Mouse (Mus musculus): ENCODE measurements around the gene Nav3. TPM values are rescaled to one million over a fixed set of nuclear protein-coding genes. Genes with fewer than 3 reads are reported as not detected.

The Nav3 gene
- polyA plus RNA-seq, 1 experiment from 2014 or later: 1.9 TPM

DNA sequence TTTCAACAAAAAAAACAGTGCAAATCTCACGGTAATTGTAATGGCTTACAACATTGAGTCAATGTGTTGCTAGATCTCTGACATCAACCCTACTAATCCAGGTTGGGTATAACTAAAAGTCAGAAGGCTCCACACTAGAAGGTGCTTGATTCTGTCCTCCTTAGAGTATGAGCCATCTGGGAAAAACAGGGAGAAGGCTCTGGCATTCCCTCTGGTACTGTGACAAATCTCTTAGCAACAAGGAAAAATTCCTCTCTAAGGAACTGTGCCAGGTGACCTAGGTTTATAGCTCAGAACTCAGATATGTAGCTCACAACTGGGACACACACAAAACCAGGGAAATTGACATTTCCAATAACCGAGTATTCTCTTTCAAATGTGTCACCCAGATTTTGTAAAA lies 597.4 kb downstream of the Nav3 start:
- Histone ChIP-seq H3K9ac (ENCODE audit: low read length) (no peak overlapping the region), H3K4me3 (ENCODE audit: low read length) (no peak overlapping the region), H3K4me2 (ENCODE audit: low read depth, low read length) (no peak overlapping the region), H3K36me3 (ENCODE audit: control insufficient read depth, insufficient read depth) (no peaks in the 10 kb centered on the region), H3K27ac (ENCODE audit: low read length) (no peak overlapping the region), H3K9me3 (replicated peaks; ENCODE audit: control insufficient read depth, low read length) (no peaks in the 10 kb centered on the region), H3K4me1 (ENCODE audit: control insufficient read depth, insufficient read depth, low read length) (peaks cover under 1% of the 10 kb centered on the region; the same call in 1 of the 2 replicates), H3K27me3 (ENCODE audit: control insufficient read depth, insufficient read depth, low read length) (no peaks in the 10 kb centered on the region)
- WGBS: 76% methylated on average over 2 of the region's 2 CpGs
- no peak for ATAC-seq (replicated peaks; ENCODE audit: extremely low read depth, insufficient read depth, low FRiP score)

GRCm38 (mm10) chr10:109852392-109852791 lies 603.6 kb downstream of the Nav3 start:
- H3K27ac ChIP-seq (ENCODE audit: low read length): no peak overlapping the region
- no peak overlapping the region for H3K9ac ChIP-seq (ENCODE audit: low read length)
- no peaks in the 10 kb centered on the region for H3K4me1 ChIP-seq (ENCODE audit: control insufficient read depth, insufficient read depth, low read length)
- no peak overlapping the region for H3K4me2 ChIP-seq (ENCODE audit: low read depth, low read length)
- no peaks in the 10 kb centered on the region for H3K36me3 ChIP-seq (ENCODE audit: control insufficient read depth, insufficient read depth)
- no peaks in the 10 kb centered on the region for H3K27me3 ChIP-seq (ENCODE audit: control insufficient read depth, insufficient read depth, low read length)
- H3K9me3 ChIP-seq (replicated peaks; ENCODE audit: control insufficient read depth, low read length): no peaks in the 10 kb centered on the region
- H3K4me3 ChIP-seq (ENCODE audit: low read length): no peak overlapping the region
- ATAC-seq (replicated peaks; ENCODE audit: extremely low read depth, insufficient read depth, low FRiP score): no peak; the same call in 1 of the 2 replicates
- 27% methylated on average over 7 of the region's 7 CpGs for WGBS

GRCm38 (mm10) chr10:109847631-109848030 lies 608.4 kb downstream of the Nav3 start:
- Histone ChIP-seq H3K9ac (ENCODE audit: low read length) (no peak overlapping the region), H3K27ac (ENCODE audit: low read length) (no peak overlapping the region), H3K4me3 (ENCODE audit: low read length) (no peak overlapping the region), H3K36me3 (ENCODE audit: control insufficient read depth, insufficient read depth) (no peaks in the 10 kb centered on the region), H3K9me3 (replicated peaks; ENCODE audit: control insufficient read depth, low read length) (no peaks in the 10 kb centered on the region), H3K4me1 (ENCODE audit: control insufficient read depth, insufficient read depth, low read length) (no peaks in the 10 kb centered on the region), H3K27me3 (ENCODE audit: control insufficient read depth, insufficient read depth, low read length) (no peaks in the 10 kb centered on the region), H3K4me2 (ENCODE audit: low read depth, low read length) (no peak overlapping the region)
- WGBS: 73% methylated on average over 4 of the region's 4 CpGs
- ATAC-seq (replicated peaks; ENCODE audit: extremely low read depth, insufficient read depth, low FRiP score): no peak

DNA sequence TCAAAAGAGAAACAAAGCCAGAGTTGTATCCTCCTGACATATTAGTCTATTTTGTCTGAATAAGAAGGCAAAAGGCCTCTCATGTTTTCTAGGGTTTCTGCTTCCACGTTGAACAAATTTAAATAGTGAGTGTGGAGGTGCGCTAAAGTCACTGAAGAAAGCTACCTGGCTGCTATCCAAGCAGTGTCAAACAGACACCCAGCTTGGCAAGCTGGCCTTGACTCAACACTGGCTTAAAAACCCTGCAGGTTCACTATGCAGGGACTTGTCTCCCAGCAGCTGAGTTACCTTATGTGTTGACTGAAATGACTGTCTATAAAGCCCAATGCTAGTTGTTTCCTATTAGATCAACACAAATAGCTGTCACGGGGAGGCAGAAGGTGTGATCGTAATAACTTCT lies 612.3 kb downstream of the Nav3 start:
- Histone ChIP-seq H3K9me3 (replicated peaks; ENCODE audit: control insufficient read depth, low read length) (no peaks in the 10 kb centered on the region), H3K27me3 (ENCODE audit: control insufficient read depth, insufficient read depth, low read length) (no peaks in the 10 kb centered on the region), H3K9ac (ENCODE audit: low read length) (no peak overlapping the region), H3K4me2 (ENCODE audit: low read depth, low read length) (no peak overlapping the region), H3K36me3 (ENCODE audit: control insufficient read depth, insufficient read depth) (no peaks in the 10 kb centered on the region), H3K4me1 (ENCODE audit: control insufficient read depth, insufficient read depth, low read length) (no peaks in the 10 kb centered on the region), H3K4me3 (ENCODE audit: low read length) (no peak overlapping the region), H3K27ac (ENCODE audit: low read length) (no peak overlapping the region)
- ATAC-seq (replicated peaks; ENCODE audit: extremely low read depth, insufficient read depth, low FRiP score): no peak
- WGBS: 46% methylated on average over 4 of the region's 4 CpGs

DNA sequence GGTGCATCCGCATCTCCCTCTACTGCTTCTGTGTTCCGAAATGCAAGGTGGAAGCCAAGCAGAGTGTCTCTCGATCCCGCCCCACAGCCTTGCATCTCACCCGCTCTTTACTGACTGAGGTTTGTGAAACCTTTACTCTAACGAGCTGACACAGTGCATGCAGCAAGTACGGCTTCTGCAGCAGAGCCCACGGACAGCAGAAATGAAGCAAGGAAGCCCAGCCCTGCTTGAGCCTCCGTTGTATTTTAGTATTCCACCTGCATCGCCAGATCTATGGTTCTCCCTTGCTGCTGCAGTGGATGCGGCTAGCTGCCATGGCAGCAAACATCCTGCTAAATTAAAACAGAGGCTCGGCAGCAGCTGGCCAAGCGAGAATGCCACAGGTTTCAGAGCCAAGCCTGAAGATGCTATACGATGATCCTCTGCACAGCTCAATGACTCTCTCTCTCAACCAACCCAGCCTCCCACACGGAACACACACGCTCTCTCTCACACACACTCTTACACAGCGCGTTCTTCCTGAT lies 623.2 kb downstream of the Nav3 start:
- H3K4me3 ChIP-seq (ENCODE audit: low read length): no peak overlapping the region
- no peak for ATAC-seq (replicated peaks; ENCODE audit: extremely low read depth, insufficient read depth, low FRiP score)
- no peaks in the 10 kb centered on the region for H3K9me3 ChIP-seq (replicated peaks; ENCODE audit: control insufficient read depth, low read length)
- no peak overlapping the region for H3K9ac ChIP-seq (ENCODE audit: low read length)
- no peak overlapping the region for H3K27ac ChIP-seq (ENCODE audit: low read length)
- H3K4me2 ChIP-seq (ENCODE audit: low read depth, low read length): peak overlapping the region; percentile 27; the same call in 1 of the 2 replicates
- no peaks in the 10 kb centered on the region for H3K36me3 ChIP-seq (ENCODE audit: control insufficient read depth, insufficient read depth)
- 40% methylated on average over 18 of the region's 18 CpGs for WGBS
- no peaks in the 10 kb centered on the region for H3K27me3 ChIP-seq (ENCODE audit: control insufficient read depth, insufficient read depth, low read length)
- no peaks in the 10 kb centered on the region for H3K4me1 ChIP-seq (ENCODE audit: control insufficient read depth, insufficient read depth, low read length)

DNA sequence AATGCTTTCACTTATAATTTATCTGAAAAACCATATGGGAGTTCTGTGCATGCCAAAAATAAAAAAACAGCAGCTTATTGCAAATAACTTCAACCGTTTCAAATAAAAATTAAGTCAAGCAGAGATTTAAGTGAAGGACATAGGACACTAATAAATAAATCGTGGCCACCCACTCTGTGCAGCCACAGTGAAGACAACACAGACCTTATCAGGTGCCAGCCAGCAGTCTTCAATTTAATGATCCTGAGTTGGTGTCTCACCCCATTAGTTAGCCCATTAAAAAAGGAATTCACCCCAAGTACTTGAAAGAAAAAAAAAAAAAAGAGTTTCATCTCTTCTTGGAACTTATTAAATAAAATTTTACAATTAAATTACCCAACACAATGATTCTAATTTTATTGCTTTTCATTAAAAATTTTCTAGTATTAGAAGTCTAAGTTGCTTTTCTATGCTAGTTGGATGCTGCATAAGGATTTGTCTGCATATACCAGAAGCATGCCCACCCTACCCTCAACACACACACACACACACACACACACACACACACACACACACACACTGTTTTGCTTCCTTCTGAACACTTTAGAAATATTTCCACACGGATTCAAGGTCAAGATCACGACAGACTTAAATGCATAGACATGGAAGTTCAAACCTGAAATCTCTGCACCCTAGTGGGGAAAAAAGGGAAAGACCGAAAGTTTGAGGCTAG lies 649.1 kb downstream of the Nav3 start:
- Histone ChIP-seq H3K9ac (ENCODE audit: low read length) (no peak overlapping the region), H3K4me1 (ENCODE audit: control insufficient read depth, insufficient read depth, low read length) (no peaks in the 10 kb centered on the region), H3K27ac (ENCODE audit: low read length) (no peak overlapping the region), H3K4me2 (ENCODE audit: low read depth, low read length) (no peak overlapping the region), H3K27me3 (ENCODE audit: control insufficient read depth, insufficient read depth, low read length) (no peaks in the 10 kb centered on the region), H3K4me3 (ENCODE audit: low read length) (no peak overlapping the region), H3K36me3 (ENCODE audit: control insufficient read depth, insufficient read depth) (no peaks in the 10 kb centered on the region), H3K9me3 (replicated peaks; ENCODE audit: control insufficient read depth, low read length) (no peaks in the 10 kb centered on the region)
- ATAC-seq (replicated peaks; ENCODE audit: extremely low read depth, insufficient read depth, low FRiP score): no peak
- WGBS: 68% methylated on average over 5 of the region's 5 CpGs

DNA sequence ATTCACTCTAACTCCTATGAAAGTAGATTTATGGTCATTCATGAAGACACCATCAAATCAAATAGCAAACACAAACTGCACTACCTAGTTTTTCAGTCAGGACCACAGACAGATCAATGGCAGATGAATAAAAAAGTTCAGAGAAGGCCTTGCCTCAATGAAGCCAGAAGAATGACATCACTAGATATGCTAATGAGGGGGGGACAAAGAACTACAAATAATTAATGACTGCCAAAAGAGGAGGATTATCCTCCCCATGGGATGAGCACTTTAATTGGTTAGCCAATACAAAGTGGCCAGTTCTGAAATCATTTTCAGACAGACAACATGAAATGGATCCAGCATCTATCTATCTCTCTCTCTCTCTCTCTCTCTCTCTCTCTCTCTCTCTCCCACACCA lies 652.6 kb downstream of the Nav3 start:
- Histone ChIP-seq H3K4me3 (ENCODE audit: low read length) (no peak overlapping the region), H3K4me1 (ENCODE audit: control insufficient read depth, insufficient read depth, low read length) (no peaks in the 10 kb centered on the region)

DNA sequence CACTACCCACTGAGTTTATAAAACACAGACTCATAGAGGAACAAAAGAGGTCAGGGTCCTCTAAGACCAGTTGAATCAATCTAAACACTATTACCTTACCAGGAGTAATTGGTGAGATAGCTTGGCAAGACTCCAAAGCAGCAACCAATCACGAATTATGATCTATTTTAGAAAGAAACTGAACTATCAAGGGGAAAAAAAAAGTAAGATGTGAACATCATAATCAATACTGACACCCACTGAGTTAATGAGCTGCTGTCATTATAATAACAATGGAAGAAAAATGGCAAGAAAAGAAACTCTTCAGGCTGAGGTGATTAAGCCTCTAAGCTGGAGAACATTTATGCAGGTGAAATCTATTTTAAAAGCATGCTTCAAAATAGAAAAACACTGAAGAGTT lies 653.8 kb downstream of the Nav3 start:
- no peaks in the 10 kb centered on the region for H3K9me3 ChIP-seq (replicated peaks; ENCODE audit: control insufficient read depth, low read length)
- H3K4me1 ChIP-seq (ENCODE audit: control insufficient read depth, insufficient read depth, low read length): no peaks in the 10 kb centered on the region
- H3K4me3 ChIP-seq (ENCODE audit: low read length): no peak overlapping the region
- WGBS: 51% methylated on average over 1 of the region's 1 CpGs
- no peaks in the 10 kb centered on the region for H3K36me3 ChIP-seq (ENCODE audit: control insufficient read depth, insufficient read depth)
- no peak overlapping the region for H3K4me2 ChIP-seq (ENCODE audit: low read depth, low read length)
- no peak overlapping the region for H3K9ac ChIP-seq (ENCODE audit: low read length)
- H3K27ac ChIP-seq (ENCODE audit: low read length): no peak overlapping the region
- no peak for ATAC-seq (replicated peaks; ENCODE audit: extremely low read depth, insufficient read depth, low FRiP score)
- no peaks in the 10 kb centered on the region for H3K27me3 ChIP-seq (ENCODE audit: control insufficient read depth, insufficient read depth, low read length)

More for the DNA sequence above, 652.6 kb downstream of the Nav3 start:
- ATAC-seq (replicated peaks; ENCODE audit: extremely low read depth, insufficient read depth, low FRiP score): no peak
- Histone ChIP-seq H3K27me3 (ENCODE audit: control insufficient read depth, insufficient read depth, low read length) (no peaks in the 10 kb centered on the region), H3K9me3 (replicated peaks; ENCODE audit: control insufficient read depth, low read length) (no peaks in the 10 kb centered on the region), H3K9ac (ENCODE audit: low read length) (no peak overlapping the region), H3K36me3 (ENCODE audit: control insufficient read depth, insufficient read depth) (no peaks in the 10 kb centered on the region), H3K4me2 (ENCODE audit: low read depth, low read length) (no peak overlapping the region), H3K27ac (ENCODE audit: low read length) (no peak overlapping the region)

DNA sequence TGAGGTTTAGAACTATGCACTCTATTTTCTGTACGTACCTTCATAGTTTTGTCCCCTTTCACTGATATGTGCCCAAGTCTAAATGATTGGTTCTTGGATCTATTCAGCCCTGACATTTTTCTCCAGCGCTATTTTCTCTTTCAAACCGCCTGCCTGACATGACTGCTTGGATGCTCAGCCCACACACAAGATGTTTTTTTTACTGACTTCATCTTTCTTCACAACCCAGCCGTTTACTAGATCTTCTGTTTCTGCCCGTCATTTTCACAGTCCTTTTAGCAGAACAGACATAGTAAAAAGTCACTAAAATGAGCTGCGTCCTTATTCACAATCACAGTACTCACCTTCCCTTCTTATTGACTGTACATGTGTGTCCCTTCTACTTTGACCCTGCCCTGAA lies 656.8 kb downstream of the Nav3 start:
- H3K9ac ChIP-seq (ENCODE audit: low read length): no peak overlapping the region
- H3K27ac ChIP-seq (ENCODE audit: low read length): no peak overlapping the region
- 68% methylated on average over 6 of the region's 6 CpGs for WGBS

More for the DNA sequence above, 656.8 kb downstream of the Nav3 start:
- no peak for ATAC-seq (replicated peaks; ENCODE audit: extremely low read depth, insufficient read depth, low FRiP score)
- H3K4me1 ChIP-seq (ENCODE audit: control insufficient read depth, insufficient read depth, low read length): no peaks in the 10 kb centered on the region
- H3K27me3 ChIP-seq (ENCODE audit: control insufficient read depth, insufficient read depth, low read length): no peaks in the 10 kb centered on the region
- no peak overlapping the region for H3K4me2 ChIP-seq (ENCODE audit: low read depth, low read length)
- no peaks in the 10 kb centered on the region for H3K36me3 ChIP-seq (ENCODE audit: control insufficient read depth, insufficient read depth)
- H3K4me3 ChIP-seq (ENCODE audit: low read length): no peak overlapping the region
- no peaks in the 10 kb centered on the region for H3K9me3 ChIP-seq (replicated peaks; ENCODE audit: control insufficient read depth, low read length)
